Mouse (Mus musculus) regulatory T cell (primary cell): Measurements from ENCODE around the gene Rimbp2.
"Not testable (repeated sequence)": the region's sequence is repeated elsewhere in the genome, so short reads cannot be mapped to it uniquely, and the experiment has no call there.

ENCODE experiments used
- in situ Hi-C: fragments of 300-600 bp; cut with MboI, MseI; formaldehyde crosslinking; loops from one replicate; pipeline ENCODE4 v1.15.1; 2025; ENCODE audit warnings: high pct_unique_total_duplicates

Gene Rimbp2

DNA sequence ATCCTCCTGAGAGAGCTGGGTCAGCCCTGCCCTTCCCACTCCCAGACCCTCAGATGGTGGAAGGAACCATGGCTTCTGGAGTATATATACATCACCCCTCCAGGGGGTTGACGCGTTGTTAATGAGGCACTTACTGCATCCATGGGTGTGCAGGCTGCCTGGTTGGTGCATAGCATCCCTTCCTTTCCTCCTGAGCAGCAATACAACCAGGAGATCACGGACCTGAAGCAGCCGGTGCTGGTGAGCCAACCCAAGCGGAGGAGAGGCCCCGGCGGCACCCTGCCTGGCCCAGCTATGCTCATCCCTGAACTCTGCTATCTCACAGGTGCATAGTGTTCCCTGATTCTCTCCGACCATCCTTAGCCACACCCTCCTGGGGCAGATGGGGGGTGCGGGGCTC lies 208.1 kb downstream of the Rimbp2 start:
- in situ Hi-C loops: no loop called here

- in situ Hi-C loops: no loop called here
Observed at GRCm38 (mm10) chr5:128744351-128744750, 208.9 kb downstream of the Rimbp2 start.

DNA sequence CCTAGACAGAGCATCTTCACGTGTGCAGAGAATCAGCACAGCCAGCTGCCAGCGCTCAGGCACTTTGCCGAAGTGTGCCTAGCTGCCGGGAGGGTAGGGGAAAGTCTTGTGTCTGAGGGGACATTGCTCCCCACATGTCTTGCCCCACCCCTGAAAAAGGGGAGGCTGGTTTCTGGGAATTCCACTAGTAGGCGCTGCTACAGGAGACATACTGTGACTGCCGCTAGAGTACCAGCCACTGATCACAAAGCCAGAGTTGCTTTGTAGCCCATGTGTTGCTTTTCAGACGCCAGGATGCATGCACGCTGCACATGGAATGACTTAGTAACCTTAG lies 213.5 kb downstream of the Rimbp2 start:
- in situ Hi-C loops: no loop called here

GRCm38 (mm10) chr5:128739168-128739837 lies 214.0 kb downstream of the Rimbp2 start:
- in situ Hi-C loops: no loop called here

DNA sequence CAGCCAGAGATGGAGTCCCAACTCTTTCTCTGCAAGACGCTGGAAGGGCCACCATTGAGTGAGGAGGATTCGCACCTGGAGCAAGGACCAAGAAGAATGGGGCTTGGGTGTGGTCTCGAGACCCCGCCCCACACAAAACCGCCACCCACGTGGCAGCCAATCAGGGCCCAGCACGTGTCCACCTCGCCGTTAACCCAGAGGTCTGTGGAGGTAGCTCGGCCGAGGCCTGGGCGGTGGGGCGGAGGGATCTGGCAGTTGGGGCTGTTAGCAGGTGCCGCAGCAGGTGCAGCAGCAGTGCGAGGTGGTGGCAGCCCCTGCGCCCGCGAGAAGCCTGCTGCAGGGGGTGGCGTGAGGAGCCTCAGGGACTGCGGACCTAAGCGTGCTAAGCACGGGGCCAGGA lies 217.4 kb downstream of the Rimbp2 start:
- in situ Hi-C loops: no loop called here

GRCm38 (mm10) chr5:128733955-128734354 lies 219.3 kb downstream of the Rimbp2 start:
- in situ Hi-C loops: no loop called here

GRCm38 (mm10) chr5:128732416-128733014 lies 220.8 kb downstream of the Rimbp2 start:
- in situ Hi-C loops: no loop called here

DNA sequence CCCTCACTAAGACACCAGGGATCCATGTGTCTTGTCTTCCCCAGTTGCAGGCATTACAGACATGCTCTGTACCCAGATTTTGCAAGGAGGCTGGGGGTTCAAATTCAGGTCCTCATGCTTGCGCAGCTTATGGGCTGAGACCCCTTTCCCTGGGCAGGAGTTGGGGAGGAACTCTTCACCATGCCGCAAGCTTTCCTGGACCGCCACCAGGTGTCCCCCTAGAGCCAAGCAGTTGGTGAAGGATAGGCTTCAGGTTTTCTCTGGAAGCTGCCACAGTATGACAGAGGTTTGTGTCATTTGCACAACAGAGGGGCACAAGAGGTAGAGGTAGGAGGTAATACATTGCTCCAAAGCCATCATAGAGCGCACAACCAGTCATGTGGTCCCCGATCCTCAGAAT lies 222.7 kb downstream of the Rimbp2 start:
- in situ Hi-C loops: no loop called here

- in situ Hi-C loops: no loop called here
Observed at GRCm38 (mm10) chr5:128729341-128729740, 223.9 kb downstream of the Rimbp2 start.

DNA sequence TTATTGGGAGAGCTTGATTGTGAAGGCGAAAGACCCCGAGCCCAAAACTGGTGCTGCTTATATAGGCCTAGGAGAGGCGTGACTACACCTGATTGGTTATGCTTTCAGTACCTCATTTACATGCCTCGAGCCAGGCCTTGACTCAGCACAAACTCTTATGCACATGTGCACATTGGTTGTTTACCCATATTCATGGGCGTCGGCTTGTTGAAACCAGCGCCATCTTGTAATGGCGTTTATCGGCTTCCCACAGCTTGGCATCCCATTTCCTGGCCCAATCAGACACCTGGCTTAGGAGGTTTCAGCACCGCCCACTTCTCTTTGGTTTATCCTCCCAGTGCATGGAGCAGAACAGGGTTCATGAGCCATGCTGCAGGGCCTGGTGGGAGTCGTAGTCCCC lies 232.8 kb downstream of the Rimbp2 start:
- in situ Hi-C loops: not testable (repeated sequence)

DNA sequence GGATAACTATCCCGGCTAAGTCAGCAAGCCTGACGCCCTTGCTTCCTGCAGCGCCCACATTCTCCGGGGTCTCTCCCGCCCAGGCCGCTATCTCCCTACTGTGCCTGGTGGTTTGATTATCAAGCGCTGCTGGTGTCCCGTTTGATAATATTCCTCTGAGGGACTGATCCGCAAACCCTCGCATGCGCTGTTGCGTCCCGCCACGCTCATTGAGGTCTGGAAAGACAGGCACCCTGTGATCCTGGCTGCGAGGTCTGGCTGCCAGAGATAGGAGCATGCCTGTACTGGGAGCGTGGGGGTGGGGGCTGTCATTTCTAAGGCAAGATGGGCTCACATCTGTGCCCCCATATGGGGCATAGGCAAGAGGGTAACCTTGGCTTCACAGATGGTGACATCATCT lies 238.1 kb downstream of the Rimbp2 start:
- in situ Hi-C loops: no loop called here

DNA sequence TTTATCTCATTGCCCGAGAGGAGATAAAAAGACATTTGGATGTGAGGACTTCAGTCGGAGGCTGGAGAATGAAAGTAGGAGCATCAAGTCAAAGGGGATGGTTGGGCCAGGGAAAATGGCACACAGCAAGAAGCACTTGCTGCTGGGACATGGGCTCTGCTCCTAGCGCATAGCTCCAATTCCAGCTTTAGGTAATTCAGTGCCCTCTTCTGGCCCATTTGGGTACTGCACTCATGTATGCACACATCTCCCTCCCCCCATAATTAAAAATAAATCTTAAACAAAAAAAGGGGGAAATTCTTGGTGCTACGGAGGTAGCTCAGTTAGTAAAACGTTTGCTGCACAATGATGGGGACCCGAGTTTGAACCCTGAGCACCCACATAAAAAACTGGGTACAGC lies 241.4 kb downstream of the Rimbp2 start:
- in situ Hi-C loops: no loop called here

- in situ Hi-C loops: no loop called here
Observed at GRCm38 (mm10) chr5:128710596-128710995, 242.7 kb downstream of the Rimbp2 start.

- in situ Hi-C loops: no loop called here
Observed at GRCm38 (mm10) chr5:128708929-128709328, 244.4 kb downstream of the Rimbp2 start.
